19 mouse cellular contexts compared by ENCODE assay signal in genomic region chr4:107743646-107744045, GRCm38 (mm10). TPM values are rescaled to one million over a fixed set of nuclear protein-coding genes. Genes with fewer than 3 reads are reported as not detected.
"Had no signal": no experiment of that assay in that cellular context is flagged by ENCODE, and none has a peak within 500 bp of the region (broad histone marks: within the 10 kb centered on the region; RNA-seq: fewer than 3 reads in every experiment).

No protein-coding gene starts in this region.

- H3K4me3 ChIP-seq: layer of hippocampus, adult 2 months; limb, embryonic 13.5 days; neural tube, embryonic 13.5 days had no signal

- H3K9me3 ChIP-seq: limb, embryonic 13.5 days; neural tube, embryonic 13.5 days had no signal

- H3K27me3 ChIP-seq: neural tube, embryonic 13.5 days had no signal

- ATAC-seq: intestine, postnatal 0 days had no signal

- H3K36me3 ChIP-seq: limb, embryonic 13.5 days; neural tube, embryonic 13.5 days had no signal

- DNase-seq: kidney, adult 9 months; kidney, postnatal 10 days; kidney, postnatal 4 days; left cerebral cortex, postnatal 4 days; lung, adult 18-20 months; lung, postnatal 36 days; midbrain, embryonic 14.5 days; right cerebral cortex, postnatal 4 days; spleen, adult 18-20 months; thymus, adult 18-20 months; thymus, postnatal 14 days had no signal

- H3K27ac ChIP-seq: layer of hippocampus, adult 2 months; limb, embryonic 13.5 days; liver, embryonic 14.5 days; neural tube, embryonic 13.5 days had no signal

- H3K9ac ChIP-seq: limb, embryonic 13.5 days; liver, embryonic 14.5 days; neural tube, embryonic 13.5 days had no signal

- H3K4me1 ChIP-seq: limb, embryonic 13.5 days had no signal

- H3K4me2 ChIP-seq: limb, embryonic 13.5 days; neural tube, embryonic 13.5 days had no signal

RNA-seq across cellular contexts. Expression of gene Dmrtb1, which starts 59.6 kb away (rescaled TPM):
- total RNA-seq: liver, adult 2 months had no signal
- polyA plus RNA-seq: intestine, postnatal 0 days; liver, adult 2 months; lung, embryonic 16.5 days; stomach, embryonic 14.5 days had no signal
